Mouse (Mus musculus): ENCODE data around the gene Phldb2. TPM values are rescaled to one million over a fixed set of nuclear protein-coding genes. Genes with fewer than 3 reads are reported as not detected.

Gene Phldb2
- total and polyA plus RNA-seq, 3 experiments = not detected

DNA sequence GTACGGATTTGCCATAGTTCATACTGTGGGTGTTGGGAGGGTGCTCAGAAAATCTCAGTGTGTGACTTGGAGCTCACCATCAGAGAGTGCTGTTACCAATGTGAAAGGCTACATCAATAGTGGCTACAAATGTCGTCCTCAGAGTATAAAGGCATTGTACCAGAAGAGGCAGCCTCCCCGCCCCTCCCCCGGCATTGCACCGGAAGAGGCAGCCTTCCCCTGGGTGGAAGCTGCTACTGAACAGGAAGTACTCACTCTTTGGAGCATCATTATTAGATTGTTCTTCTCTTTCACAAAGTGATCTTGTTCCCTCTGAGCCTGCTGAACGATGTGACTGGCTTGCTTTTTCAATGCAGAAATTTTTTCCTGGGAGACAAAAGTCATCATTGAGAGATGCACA lies 173.4 kb downstream of the Phldb2 start:
- no peaks in the 10 kb centered on the region for H3K36me3 ChIP-seq (ENCODE audit: control insufficient read depth in 1 of 2, insufficient read depth in 2 of 2, low read length in 2 of 2)
- DNase-seq (ENCODE audit: low read depth, low spot score) = no peak
- no peak overlapping the region for H3K27ac ChIP-seq (ENCODE audit: control insufficient read depth, low read depth, low read length)
- H3K4me1 ChIP-seq (ENCODE audit: control insufficient read depth in 1 of 2, insufficient read depth in 2 of 2, low read length in 2 of 2) = no peaks in the 10 kb centered on the region
- H3K9ac ChIP-seq (ENCODE audit: control insufficient read depth, low read depth, low read length, poor library complexity, severe bottlenecking) = no peak overlapping the region
- H3K4me3 ChIP-seq (ENCODE audit: control insufficient read depth in 1 of 2, insufficient read depth in 1 of 2, low read depth in 2 of 2, low read length in 2 of 2) = no peak overlapping the region
- no peaks in the 10 kb centered on the region for H3K9me3 ChIP-seq (replicated peaks; ENCODE audit: insufficient read depth, low read length)
- TF ChIP-seq MXI1 (IDR thresholded peaks at IDR 0.05; ENCODE audit: low read depth, low read length) = no peak
- TF ChIP-seq MAX (IDR thresholded peaks at IDR 0.05; ENCODE audit: low read length) = no peak
- TF ChIP-seq MAFK (IDR thresholded peaks at IDR 0.05; ENCODE audit: borderline replicate concordance, low read depth, low read length) = no peak
- TF ChIP-seq ZC3H11A (IDR thresholded peaks at IDR 0.05; ENCODE audit: low read depth, low read length) = no peak
- TF ChIP-seq BHLHE40 (IDR thresholded peaks at IDR 0.05; ENCODE audit: borderline replicate concordance, low read depth, low read length) = no peak
- TF ChIP-seq USF1 (IDR thresholded peaks at IDR 0.05; ENCODE audit: low read depth, low read length) = no peak
- TF ChIP-seq GATA1 (IDR thresholded peaks at IDR 0.05; ENCODE audit: low read depth, low read length) = no peak
- H3K79me2 ChIP-seq (ENCODE audit: control insufficient read depth, insufficient read depth, low read length, poor library complexity) = no peaks in the 10 kb centered on the region
- 0 out of 4 replicates have a peak, but pooled peaks cover 0 to 2% of the 10 kb centered on the region in 2 experiments for H3K27me3 ChIP-seq (ENCODE audit: control insufficient read depth in 1 of 2, insufficient read depth in 2 of 2, low read length in 2 of 2)

DNA sequence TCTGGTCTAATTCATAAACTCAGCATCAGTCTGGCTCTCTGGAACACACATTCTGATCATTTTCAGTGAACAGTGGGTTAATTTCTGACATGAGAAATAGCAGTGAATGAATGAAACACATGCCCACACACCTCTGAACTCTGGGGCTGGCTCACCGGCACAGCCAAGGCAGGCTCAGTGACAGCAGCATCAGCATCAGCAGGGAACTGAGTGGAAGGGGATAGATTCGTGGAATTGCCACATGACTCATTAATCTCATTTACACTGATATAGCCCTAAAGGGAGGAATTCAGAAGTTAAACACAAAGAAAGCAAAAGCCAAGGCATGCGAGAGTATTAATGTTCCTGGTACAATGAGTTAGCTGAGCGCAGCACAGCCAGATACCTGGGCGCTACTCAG lies 178.6 kb downstream of the Phldb2 start:
- Histone ChIP-seq H3K4me3 (ENCODE audit: control insufficient read depth in 1 of 2, insufficient read depth in 1 of 2, low read depth in 2 of 2, low read length in 2 of 2) (no peak overlapping the region), H3K79me2 (ENCODE audit: control insufficient read depth, insufficient read depth, low read length, poor library complexity) (no peaks in the 10 kb centered on the region), H3K4me1 (ENCODE audit: control insufficient read depth in 1 of 2, insufficient read depth in 2 of 2, low read length in 2 of 2) (no peaks in the 10 kb centered on the region), H3K9ac (ENCODE audit: control insufficient read depth, low read depth, low read length, poor library complexity, severe bottlenecking) (no peak overlapping the region), H3K27ac (ENCODE audit: control insufficient read depth, low read depth, low read length) (no peak overlapping the region), H3K27me3 (ENCODE audit: control insufficient read depth in 1 of 2, insufficient read depth in 2 of 2, low read length in 2 of 2) (peaks cover 0 to 2% of the 10 kb centered on the region in 2 experiments; a peak in 1 of 4 replicates), H3K36me3 (ENCODE audit: control insufficient read depth in 1 of 2, insufficient read depth in 2 of 2, low read length in 2 of 2) (no peaks in the 10 kb centered on the region), H3K9me3 (replicated peaks; ENCODE audit: insufficient read depth, low read length) (no peaks in the 10 kb centered on the region)
- TF ChIP-seq NRF1 (IDR thresholded peaks at IDR 0.05; ENCODE audit: insufficient read depth, low read depth, low read length, poor library complexity, severe bottlenecking) (no peak), MYC (IDR thresholded peaks at IDR 0.05; ENCODE audit: low read depth, low read length) (no peak), ZMIZ1 (IDR thresholded peaks at IDR 0.05; ENCODE audit: low read depth, low read length) (no peak), MAFK (IDR thresholded peaks at IDR 0.05; ENCODE audit: borderline replicate concordance, low read depth, low read length) (no peak), E2F4 (IDR thresholded peaks at IDR 0.05; ENCODE audit: borderline replicate concordance, low read depth, low read length) (no peak)
- no peak for DNase-seq (ENCODE audit: low read depth, low spot score)

DNA sequence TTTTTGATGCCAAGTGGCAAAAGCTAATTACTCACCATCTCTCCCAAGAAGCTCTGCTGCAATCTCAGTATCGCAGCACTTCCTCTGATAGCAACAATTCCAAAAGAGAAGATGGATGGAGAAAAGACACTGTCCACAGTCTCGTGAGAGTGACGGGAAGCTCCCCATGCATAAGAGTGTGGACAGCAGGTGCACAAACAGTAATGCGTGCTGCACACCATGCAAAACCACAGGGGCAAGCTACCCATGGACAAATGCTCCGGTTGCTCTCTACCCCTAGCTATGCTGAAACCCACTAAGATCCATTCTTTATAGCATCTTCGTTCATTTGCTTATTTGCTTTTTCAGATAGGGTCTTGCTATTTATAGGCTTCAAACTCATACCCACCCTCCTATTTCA lies 182.5 kb downstream of the Phldb2 start:
- TF ChIP-seq ETS1 (IDR thresholded peaks at IDR 0.05; ENCODE audit: low read depth, low read length) = no peak
- TF ChIP-seq POLR2AphosphoS2 (IDR thresholded peaks at IDR 0.05; ENCODE audit: low read length) = no peak
- no peak for TF ChIP-seq CTCF (IDR thresholded peaks at IDR 0.05 in 2 of 3, conservative IDR thresholded peaks at IDR 0.05 in 1 of 3; ENCODE audit: control insufficient read depth in 1 of 3, insufficient read depth in 1 of 3, low read depth in 2 of 3, low read length in 3 of 3, poor library complexity in 1 of 3, severe bottlenecking in 1 of 3)
- no peak for TF ChIP-seq BHLHE40 (IDR thresholded peaks at IDR 0.05; ENCODE audit: borderline replicate concordance, low read depth, low read length)
- TF ChIP-seq GABPA (IDR thresholded peaks at IDR 0.05; ENCODE audit: low read depth, low read length) = no peak
- no peak for TF ChIP-seq ELF1 (IDR thresholded peaks at IDR 0.05; ENCODE audit: low read depth, low read length)
- TF ChIP-seq MXI1 (IDR thresholded peaks at IDR 0.05; ENCODE audit: low read depth, low read length) = no peak
- no peak for TF ChIP-seq JUND (IDR thresholded peaks at IDR 0.05; ENCODE audit: low read depth, low read length)
- no peak for TF ChIP-seq POLR2AphosphoS5 (IDR thresholded peaks at IDR 0.05; ENCODE audit: borderline replicate concordance, low read depth, low read length)
- TF ChIP-seq NRF1 (IDR thresholded peaks at IDR 0.05; ENCODE audit: insufficient read depth, low read depth, low read length, poor library complexity, severe bottlenecking) = no peak
- no peak for TF ChIP-seq USF2 (IDR thresholded peaks at IDR 0.05; ENCODE audit: borderline replicate concordance in 1 of 2, insufficient read depth in 1 of 2, low read depth in 1 of 2, low read length in 2 of 2)
- no peak for TF ChIP-seq CHD2 (IDR thresholded peaks at IDR 0.05; ENCODE audit: low read length)
- no peak for TF ChIP-seq MEF2A (IDR thresholded peaks at IDR 0.05; ENCODE audit: extremely low read depth, insufficient replicate concordance, low read depth, low read length, poor library complexity, severe bottlenecking)
- TF ChIP-seq MAFK (IDR thresholded peaks at IDR 0.05; ENCODE audit: borderline replicate concordance, low read depth, low read length) = no peak
- Histone ChIP-seq H3K9ac (ENCODE audit: control insufficient read depth, low read depth, low read length, poor library complexity, severe bottlenecking) (no peak overlapping the region), H3K36me3 (ENCODE audit: control insufficient read depth in 1 of 2, insufficient read depth in 2 of 2, low read length in 2 of 2) (no peaks in the 10 kb centered on the region), H3K27ac (ENCODE audit: control insufficient read depth, low read depth, low read length) (no peak overlapping the region), H3K4me1 (ENCODE audit: control insufficient read depth in 1 of 2, insufficient read depth in 2 of 2, low read length in 2 of 2) (no peaks in the 10 kb centered on the region), H3K79me2 (ENCODE audit: control insufficient read depth, insufficient read depth, low read length, poor library complexity) (no peaks in the 10 kb centered on the region), H3K4me3 (ENCODE audit: control insufficient read depth in 1 of 2, insufficient read depth in 1 of 2, low read depth in 2 of 2, low read length in 2 of 2) (no peak overlapping the region), H3K27me3 (ENCODE audit: control insufficient read depth in 1 of 2, insufficient read depth in 2 of 2, low read length in 2 of 2) (peaks cover 0 to 2% of the 10 kb centered on the region in 2 experiments; a peak in 1 of 4 replicates), H3K9me3 (replicated peaks; ENCODE audit: insufficient read depth, low read length) (no peaks in the 10 kb centered on the region)
- no peak for DNase-seq (ENCODE audit: low read depth, low spot score)
